ENCODE assay signal across 27 mouse cellular contexts in the genomic region with DNA sequence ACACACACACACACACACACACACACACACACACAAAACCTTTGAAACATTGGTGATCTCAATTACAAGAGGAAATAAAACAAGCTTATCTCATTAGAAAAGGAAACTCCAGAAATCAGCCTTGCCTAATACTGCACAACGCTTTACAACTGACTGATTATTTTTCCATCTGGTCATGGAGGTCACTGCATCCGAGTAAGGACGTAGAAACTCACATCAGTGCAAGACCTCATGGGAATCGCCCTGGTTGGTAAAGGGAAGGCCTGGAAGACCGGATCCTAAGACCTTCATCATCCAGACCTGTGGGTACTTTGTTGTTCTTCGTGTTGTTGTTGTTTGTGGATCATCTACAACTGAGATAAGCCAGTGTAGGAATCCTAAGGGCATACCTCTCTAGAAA.
"Had no signal": no experiment of that assay in that cellular context is flagged by ENCODE, and none has a peak within 500 bp of the region (broad histone marks: within the 10 kb centered on the region; RNA-seq: fewer than 3 reads in every experiment).

No protein-coding gene starts in this region.

- H3K9ac ChIP-seq: embryonic facial prominence, embryonic 12.5 days; embryonic facial prominence, embryonic 13.5 days; embryonic facial prominence, embryonic 15.5 days; forebrain, embryonic 12.5 days; forebrain, embryonic 13.5 days; forebrain, embryonic 15.5 days; forebrain, postnatal 0 days had no signal

- H3K27me3 ChIP-seq: embryonic facial prominence, embryonic 12.5 days; embryonic facial prominence, embryonic 13.5 days; embryonic facial prominence, embryonic 15.5 days; forebrain, embryonic 12.5 days; forebrain, embryonic 13.5 days; forebrain, embryonic 15.5 days had no signal

- H3K27ac ChIP-seq: embryonic facial prominence, embryonic 10.5 days; embryonic facial prominence, embryonic 12.5 days; embryonic facial prominence, embryonic 13.5 days; embryonic facial prominence, embryonic 15.5 days; forebrain, embryonic 10.5 days; forebrain, embryonic 12.5 days; forebrain, embryonic 13.5 days; forebrain, embryonic 15.5 days; gastrocnemius, adult 2 months had no signal

- H3K4me3 ChIP-seq: embryonic facial prominence, embryonic 10.5 days; embryonic facial prominence, embryonic 12.5 days; embryonic facial prominence, embryonic 13.5 days; embryonic facial prominence, embryonic 15.5 days; erythroblast, embryonic 14.5 days; forebrain, embryonic 10.5 days; forebrain, embryonic 12.5 days; forebrain, embryonic 13.5 days; forebrain, embryonic 15.5 days; gastrocnemius, adult 2 months had no signal

- H3K36me3 ChIP-seq: embryonic facial prominence, embryonic 10.5 days; embryonic facial prominence, embryonic 12.5 days; embryonic facial prominence, embryonic 13.5 days; embryonic facial prominence, embryonic 15.5 days; forebrain, embryonic 10.5 days; forebrain, embryonic 12.5 days; forebrain, embryonic 15.5 days had no signal

- H3K4me1 ChIP-seq: embryonic facial prominence, embryonic 10.5 days; embryonic facial prominence, embryonic 12.5 days; embryonic facial prominence, embryonic 13.5 days; embryonic facial prominence, embryonic 15.5 days; forebrain, embryonic 10.5 days; forebrain, embryonic 12.5 days; forebrain, embryonic 13.5 days; forebrain, embryonic 15.5 days had no signal

- DNase-seq: cerebellum, adult 18-20 months; cerebellum, adult 2 months; cerebellum, adult 8-10 months; cerebellum, adult 9-10 months; cerebellum, adult 9-11 months; cerebellum, postnatal 10 days; cerebellum, postnatal 14 days; cerebellum, postnatal 25 days; cerebellum, postnatal 36 days; embryo, embryonic 11 days; forebrain, postnatal 0 days; gastrocnemius, adult 2 months; gastrocnemius, postnatal 10 days; gastrocnemius, postnatal 14 days; gastrocnemius, postnatal 25 days; gastrocnemius, postnatal 36 days had no signal

- H3K9me3 ChIP-seq: embryonic facial prominence, embryonic 10.5 days; embryonic facial prominence, embryonic 12.5 days; embryonic facial prominence, embryonic 13.5 days; embryonic facial prominence, embryonic 15.5 days; forebrain, embryonic 10.5 days; forebrain, embryonic 12.5 days; forebrain, embryonic 13.5 days; forebrain, embryonic 15.5 days had no signal

- ATAC-seq: forebrain, embryonic 13.5 days; forebrain, embryonic 14.5 days; forebrain, embryonic 15.5 days; forebrain, embryonic 16.5 days; forebrain, postnatal 0 days had no signal

- H3K4me2 ChIP-seq: embryonic facial prominence, embryonic 12.5 days; embryonic facial prominence, embryonic 13.5 days; embryonic facial prominence, embryonic 15.5 days; forebrain, embryonic 12.5 days; forebrain, embryonic 13.5 days; forebrain, embryonic 15.5 days had no signal
